Mouse (Mus musculus): ENCODE results near the gene Traf3. TPM values are rescaled to one million over a fixed set of nuclear protein-coding genes. Genes with fewer than 3 reads are reported as not detected.

Gene Traf3
- polyA plus RNA-seq, 1 experiment from 2014 or later: 5.6 TPM

GRCm38 (mm10) chr12:111182378-111182777 is 16.2 kb downstream of the Traf3 start:
- Histone ChIP-seq H3K9me3 (replicated peaks) (no peaks in the 10 kb centered on the region), H3K27me3 (replicated peaks) (no peaks in the 10 kb centered on the region), H3K9ac (no peak overlapping the region), H3K4me3 (no peak overlapping the region), H3K27ac (no peak overlapping the region), H3K36me3 (peaks cover 7% of the 10 kb centered on the region; the same call in 1 of the 2 replicates), H3K4me2 (no peak overlapping the region), H3K4me1 (peaks cover 9% of the 10 kb centered on the region)
- 89% methylated on average over 6 of the region's 6 CpGs for WGBS (ENCODE audit: insufficient replicate concordance)
- ATAC-seq: no peak

GRCm38 (mm10) chr12:111184476-111184875 is 18.3 kb downstream of the Traf3 start, which contains the start of gene 4930595D18Rik:
Gene 4930595D18Rik, minus strand, starts transcription at chr12:111184491.
- WGBS (ENCODE audit: insufficient replicate concordance): 37% methylated on average over 5 of the region's 5 CpGs
- no peak within 1 kb of the TSS for H3K4me2 ChIP-seq
- peaks cover 7% of the 10 kb centered on the region; the same call in 1 of the 2 replicates for H3K36me3 ChIP-seq
- H3K27me3 ChIP-seq (replicated peaks): no peaks in the 10 kb centered on the region
- no peak within 1 kb of the TSS for H3K27ac ChIP-seq
- H3K9me3 ChIP-seq (replicated peaks): no peaks in the 10 kb centered on the region
- H3K4me1 ChIP-seq: peaks cover 9% of the 10 kb centered on the region
- no peak within 1 kb of the TSS for H3K4me3 ChIP-seq
- no peak for ATAC-seq
- H3K9ac ChIP-seq: no peak within 1 kb of the TSS

GRCm38 (mm10) chr12:111186986-111187385 is 20.8 kb downstream of the Traf3 start:
- Histone ChIP-seq H3K27ac (no peak overlapping the region), H3K4me1 (peaks cover 9% of the 10 kb centered on the region), H3K36me3 (peaks cover under 1% of the 10 kb centered on the region; the same call in 1 of the 2 replicates), H3K27me3 (replicated peaks) (no peaks in the 10 kb centered on the region), H3K4me2 (no peak overlapping the region), H3K4me3 (no peak overlapping the region), H3K9me3 (replicated peaks) (no peaks in the 10 kb centered on the region), H3K9ac (no peak overlapping the region)
- WGBS (ENCODE audit: insufficient replicate concordance): 82% methylated on average over 3 of the region's 3 CpGs
- no peak for ATAC-seq

- no peak for ATAC-seq
- Histone ChIP-seq H3K27ac (no peak overlapping the region), H3K4me2 (no peak overlapping the region), H3K36me3 (no peaks in the 10 kb centered on the region), H3K9me3 (replicated peaks) (no peaks in the 10 kb centered on the region), H3K4me3 (no peak overlapping the region), H3K9ac (no peak overlapping the region), H3K4me1 (peaks cover 9% of the 10 kb centered on the region), H3K27me3 (replicated peaks) (no peaks in the 10 kb centered on the region)
- WGBS (ENCODE audit: insufficient replicate concordance): 78% methylated on average over 4 of the region's 4 CpGs
Measured at GRCm38 (mm10) chr12:111188295-111188694, 22.1 kb downstream of the Traf3 start.

- H3K4me3 ChIP-seq: no peak overlapping the region
- no peaks in the 10 kb centered on the region for H3K9me3 ChIP-seq (replicated peaks)
- H3K4me1 ChIP-seq: peaks cover 5% of the 10 kb centered on the region; the same call in 1 of the 2 replicates
- WGBS (ENCODE audit: insufficient replicate concordance): 83% methylated on average over 5 of the region's 5 CpGs
- no peak for ATAC-seq
- H3K27me3 ChIP-seq (replicated peaks): no peaks in the 10 kb centered on the region
- no peak overlapping the region for H3K9ac ChIP-seq
- no peak overlapping the region for H3K27ac ChIP-seq
- H3K36me3 ChIP-seq: no peaks in the 10 kb centered on the region
- no peak overlapping the region for H3K4me2 ChIP-seq
Measured at GRCm38 (mm10) chr12:111190355-111190754, 24.2 kb downstream of the Traf3 start.

- Histone ChIP-seq H3K9me3 (replicated peaks) (no peaks in the 10 kb centered on the region), H3K36me3 (no peaks in the 10 kb centered on the region), H3K4me1 (peaks cover 6% of the 10 kb centered on the region; the same call in 1 of the 2 replicates), H3K4me2 (no peak overlapping the region), H3K9ac (no peak overlapping the region), H3K4me3 (no peak overlapping the region), H3K27ac (no peak overlapping the region), H3K27me3 (replicated peaks) (no peaks in the 10 kb centered on the region)
- ATAC-seq: no peak
- 73% methylated on average over 2 of the region's 2 CpGs for WGBS (ENCODE audit: insufficient replicate concordance)
Measured at GRCm38 (mm10) chr12:111190891-111191290, 24.7 kb downstream of the Traf3 start.

GRCm38 (mm10) chr12:111192777-111193176 is 26.6 kb downstream of the Traf3 start:
- Histone ChIP-seq H3K27me3 (replicated peaks) (no peaks in the 10 kb centered on the region), H3K9ac (no peak overlapping the region), H3K4me1 (peaks cover 6% of the 10 kb centered on the region; the same call in 1 of the 2 replicates), H3K4me3 (no peak overlapping the region), H3K4me2 (no peak overlapping the region), H3K36me3 (no peaks in the 10 kb centered on the region), H3K27ac (no peak overlapping the region), H3K9me3 (replicated peaks) (no peaks in the 10 kb centered on the region)
- ATAC-seq: no peak
- 69% methylated on average over 6 of the region's 6 CpGs for WGBS (ENCODE audit: insufficient replicate concordance)

GRCm38 (mm10) chr12:111193331-111193730 is 27.2 kb downstream of the Traf3 start:
- no peak for ATAC-seq
- H3K4me3 ChIP-seq: no peak overlapping the region
- no peaks in the 10 kb centered on the region for H3K27me3 ChIP-seq (replicated peaks)
- no peak overlapping the region for H3K9ac ChIP-seq
- no peaks in the 10 kb centered on the region for H3K36me3 ChIP-seq
- 77% methylated on average over 9 of the region's 9 CpGs for WGBS (ENCODE audit: insufficient replicate concordance)
- H3K4me2 ChIP-seq: no peak overlapping the region
- H3K4me1 ChIP-seq: peaks cover 6% of the 10 kb centered on the region; the same call in 1 of the 2 replicates
- no peak overlapping the region for H3K27ac ChIP-seq
- H3K9me3 ChIP-seq (replicated peaks): no peaks in the 10 kb centered on the region

GRCm38 (mm10) chr12:111196548-111196947 is 30.4 kb downstream of the Traf3 start:
- peaks cover 6% of the 10 kb centered on the region; the same call in 1 of the 2 replicates for H3K4me1 ChIP-seq
- no peaks in the 10 kb centered on the region for H3K9me3 ChIP-seq (replicated peaks)
- H3K4me3 ChIP-seq: no peak overlapping the region
- WGBS (ENCODE audit: insufficient replicate concordance): 64% methylated on average over 4 of the region's 4 CpGs
- no peaks in the 10 kb centered on the region for H3K36me3 ChIP-seq
- no peak overlapping the region for H3K9ac ChIP-seq
- ATAC-seq: no peak
- H3K27ac ChIP-seq: no peak overlapping the region
- no peak overlapping the region for H3K4me2 ChIP-seq
- no peaks in the 10 kb centered on the region for H3K27me3 ChIP-seq (replicated peaks)

- 81% methylated on average over 10 of the region's 10 CpGs for WGBS (ENCODE audit: insufficient replicate concordance)
- H3K9ac ChIP-seq: no peak overlapping the region
- H3K9me3 ChIP-seq (replicated peaks): no peaks in the 10 kb centered on the region
- H3K27ac ChIP-seq: no peak overlapping the region
- H3K36me3 ChIP-seq: no peaks in the 10 kb centered on the region
- no peak overlapping the region for H3K4me2 ChIP-seq
- H3K27me3 ChIP-seq (replicated peaks): no peaks in the 10 kb centered on the region
- H3K4me1 ChIP-seq: no peaks in the 10 kb centered on the region
- no peak overlapping the region for H3K4me3 ChIP-seq
- ATAC-seq: no peak
Measured at GRCm38 (mm10) chr12:111203076-111203475, 36.9 kb downstream of the Traf3 start.

GRCm38 (mm10) chr12:111203945-111204344 is 37.8 kb downstream of the Traf3 start:
- Histone ChIP-seq H3K27ac (no peak overlapping the region), H3K4me1 (no peaks in the 10 kb centered on the region), H3K9me3 (replicated peaks) (no peaks in the 10 kb centered on the region), H3K9ac (no peak overlapping the region), H3K4me3 (no peak overlapping the region), H3K36me3 (no peaks in the 10 kb centered on the region), H3K4me2 (no peak overlapping the region), H3K27me3 (replicated peaks) (no peaks in the 10 kb centered on the region)
- WGBS (ENCODE audit: insufficient replicate concordance): 75% methylated on average over 3 of the region's 3 CpGs
- no peak for ATAC-seq

GRCm38 (mm10) chr12:111207641-111208040 is 41.5 kb downstream of the Traf3 start:
- H3K36me3 ChIP-seq: no peaks in the 10 kb centered on the region
- no peaks in the 10 kb centered on the region for H3K4me1 ChIP-seq
- no peak overlapping the region for H3K9ac ChIP-seq
- no peaks in the 10 kb centered on the region for H3K9me3 ChIP-seq (replicated peaks)
- H3K27me3 ChIP-seq (replicated peaks): no peaks in the 10 kb centered on the region
- no peak for ATAC-seq
- H3K4me2 ChIP-seq: no peak overlapping the region
- H3K4me3 ChIP-seq: no peak overlapping the region
- WGBS (ENCODE audit: insufficient replicate concordance): 67% methylated on average over 3 of the region's 3 CpGs
- no peak overlapping the region for H3K27ac ChIP-seq

GRCm38 (mm10) chr12:111211729-111212128 is 45.6 kb downstream of the Traf3 start:
- WGBS (ENCODE audit: insufficient replicate concordance): 63% methylated on average over 5 of the region's 5 CpGs
- Histone ChIP-seq H3K9ac (no peak overlapping the region), H3K27me3 (replicated peaks) (no peaks in the 10 kb centered on the region)

More at GRCm38 (mm10) chr12:111211729-111212128, 45.6 kb downstream of the Traf3 start:
- no peaks in the 10 kb centered on the region for H3K4me1 ChIP-seq
- H3K27ac ChIP-seq: no peak overlapping the region
- no peak for ATAC-seq
- no peaks in the 10 kb centered on the region for H3K9me3 ChIP-seq (replicated peaks)
- no peak overlapping the region for H3K4me2 ChIP-seq
- no peak overlapping the region for H3K4me3 ChIP-seq
- H3K36me3 ChIP-seq: no peaks in the 10 kb centered on the region
